Mouse (Mus musculus): Measurements from ENCODE around the gene Tspan31. TPM values are rescaled to one million over a fixed set of nuclear protein-coding genes. Genes with fewer than 3 reads are reported as not detected.

Gene Tspan31
- polyA plus RNA-seq, 1 experiment from 2014 or later = 99.5 TPM

GRCm38 (mm10) chr10:127059174-127059967 is 10.7 kb downstream of the Tspan31 start:
- WGBS = under 1% methylated on average over 19 of the region's 92 CpGs
- no peak overlapping the region for H3K27ac ChIP-seq (ENCODE audit: low read length)

GRCm38 (mm10) chr10:127058708-127059107 is 11.4 kb downstream of the Tspan31 start:
- Histone ChIP-seq H3K4me1 (ENCODE audit: insufficient read depth, low read depth, low read length) (peaks cover 3% of the 10 kb centered on the region; the same call in 1 of the 2 replicates), H3K27me3 (replicated peaks; ENCODE audit: insufficient read depth, low read length) (0 out of 2 replicates have a peak, but pooled peaks cover 7% of the 10 kb centered on the region), H3K36me3 (ENCODE audit: insufficient read depth, low read length) (no peaks in the 10 kb centered on the region), H3K27ac (ENCODE audit: low read length) (no peak overlapping the region), H3K9ac (replicated peaks; ENCODE audit: low read depth) (no peak overlapping the region), H3K9me3 (ENCODE audit: low read length) (no peaks in the 10 kb centered on the region), H3K4me3 (ENCODE audit: low read depth, low read length) (peak overlapping the region; percentile 70), H3K4me2 (replicated peaks; ENCODE audit: low read depth, low read length) (peak overlapping the region; percentile 100)
- DNase-seq (ENCODE audit: low spot score) (no peak), ATAC-seq (no peak)
- WGBS = 5% methylated on average over 8 of the region's 8 CpGs
- TF ChIP-seq CTCF (IDR thresholded peaks at IDR 0.05) (no peak), EP300 (IDR thresholded peaks at IDR 0.05) (no peak)

More at GRCm38 (mm10) chr10:127059174-127059967, 10.7 kb downstream of the Tspan31 start:
- H3K4me1 ChIP-seq (ENCODE audit: insufficient read depth, low read depth, low read length) = peaks cover 5% of the 10 kb centered on the region; the same call in 1 of the 2 replicates
- no peak for DNase-seq (ENCODE audit: low spot score)
- peak overlapping the region; percentile 39; the same call in 1 of the 2 replicates for H3K9ac ChIP-seq (replicated peaks; ENCODE audit: low read depth)
- H3K9me3 ChIP-seq (ENCODE audit: low read length) = no peaks in the 10 kb centered on the region
- H3K27me3 ChIP-seq (replicated peaks; ENCODE audit: insufficient read depth, low read length) = 0 out of 2 replicates have a peak, but pooled peaks cover 7% of the 10 kb centered on the region
- no peak for TF ChIP-seq CTCF (IDR thresholded peaks at IDR 0.05)
- no peak for TF ChIP-seq EP300 (IDR thresholded peaks at IDR 0.05)
- peak overlapping the region; percentile 70 for H3K4me3 ChIP-seq (ENCODE audit: low read depth, low read length)
- H3K36me3 ChIP-seq (ENCODE audit: insufficient read depth, low read length) = no peaks in the 10 kb centered on the region
- ATAC-seq = no peak
- peak overlapping the region; percentile 100 for H3K4me2 ChIP-seq (replicated peaks; ENCODE audit: low read depth, low read length)

GRCm38 (mm10) chr10:127058161-127058560 is 11.9 kb downstream of the Tspan31 start:
- peaks cover 3% of the 10 kb centered on the region; the same call in 1 of the 2 replicates for H3K4me1 ChIP-seq (ENCODE audit: insufficient read depth, low read depth, low read length)
- DNase-seq (ENCODE audit: low spot score) (peak; percentile 78), ATAC-seq (peak; percentile 24; the same call in 1 of the 2 replicates)
- WGBS = under 1% methylated on average over 9 of the region's 9 CpGs
- no peak overlapping the region for H3K27ac ChIP-seq (ENCODE audit: low read length)
- 0 out of 2 replicates have a peak overlapping the region, but pooled peaks have one; percentile 70 for H3K4me3 ChIP-seq (ENCODE audit: low read depth, low read length)
- no peak for TF ChIP-seq EP300 (IDR thresholded peaks at IDR 0.05)
- TF ChIP-seq CTCF (IDR thresholded peaks at IDR 0.05) = peak; percentile 94
- no peak overlapping the region for H3K9ac ChIP-seq (replicated peaks; ENCODE audit: low read depth)
- no peaks in the 10 kb centered on the region for H3K9me3 ChIP-seq (ENCODE audit: low read length)
- H3K36me3 ChIP-seq (ENCODE audit: insufficient read depth, low read length) = no peaks in the 10 kb centered on the region
- 0 out of 2 replicates have a peak, but pooled peaks cover 7% of the 10 kb centered on the region for H3K27me3 ChIP-seq (replicated peaks; ENCODE audit: insufficient read depth, low read length)
- peak overlapping the region; percentile 100 for H3K4me2 ChIP-seq (replicated peaks; ENCODE audit: low read depth, low read length)

- no peak for TF ChIP-seq CTCF (IDR thresholded peaks at IDR 0.05)
- no peaks in the 10 kb centered on the region for H3K36me3 ChIP-seq (ENCODE audit: insufficient read depth, low read length)
Observed at GRCm38 (mm10) chr10:127056490-127056889, 13.6 kb downstream of the Tspan31 start.

GRCm38 (mm10) chr10:127055406-127055805 is 14.7 kb downstream of the Tspan31 start:
- Histone ChIP-seq H3K9me3 (ENCODE audit: low read length) (no peaks in the 10 kb centered on the region), H3K4me3 (ENCODE audit: low read depth, low read length) (no peak overlapping the region), H3K4me1 (ENCODE audit: insufficient read depth, low read depth, low read length) (0 out of 2 replicates have a peak, but pooled peaks cover 3% of the 10 kb centered on the region), H3K27ac (ENCODE audit: low read length) (no peak overlapping the region), H3K27me3 (replicated peaks; ENCODE audit: insufficient read depth, low read length) (peaks cover 6% of the 10 kb centered on the region; the same call in 1 of the 2 replicates), H3K36me3 (ENCODE audit: insufficient read depth, low read length) (no peaks in the 10 kb centered on the region), H3K4me2 (replicated peaks; ENCODE audit: low read depth, low read length) (no peak overlapping the region), H3K9ac (replicated peaks; ENCODE audit: low read depth) (no peak overlapping the region)
- TF ChIP-seq EP300 (IDR thresholded peaks at IDR 0.05) (no peak), CTCF (IDR thresholded peaks at IDR 0.05) (no peak)
- DNase-seq (ENCODE audit: low spot score) = no peak
- ATAC-seq = no peak
- 88% methylated on average over 8 of the region's 8 CpGs for WGBS

More at GRCm38 (mm10) chr10:127056490-127056889, 13.6 kb downstream of the Tspan31 start:
- no peak overlapping the region for H3K27ac ChIP-seq (ENCODE audit: low read length)
- no peaks in the 10 kb centered on the region for H3K9me3 ChIP-seq (ENCODE audit: low read length)
- ATAC-seq (no peak), DNase-seq (ENCODE audit: low spot score) (no peak)
- 0 out of 2 replicates have a peak, but pooled peaks cover 7% of the 10 kb centered on the region for H3K27me3 ChIP-seq (replicated peaks; ENCODE audit: insufficient read depth, low read length)
- WGBS = 87% methylated on average over 20 of the region's 20 CpGs
- no peak overlapping the region for H3K4me2 ChIP-seq (replicated peaks; ENCODE audit: low read depth, low read length)
- no peak overlapping the region for H3K4me3 ChIP-seq (ENCODE audit: low read depth, low read length)
- H3K4me1 ChIP-seq (ENCODE audit: insufficient read depth, low read depth, low read length) = 0 out of 2 replicates have a peak, but pooled peaks cover 3% of the 10 kb centered on the region
- H3K9ac ChIP-seq (replicated peaks; ENCODE audit: low read depth) = no peak overlapping the region

GRCm38 (mm10) chr10:127054646-127055045 is 15.4 kb downstream of the Tspan31 start:
- Histone ChIP-seq H3K9me3 (ENCODE audit: low read length) (no peaks in the 10 kb centered on the region), H3K4me3 (ENCODE audit: low read depth, low read length) (no peak overlapping the region), H3K27me3 (replicated peaks; ENCODE audit: insufficient read depth, low read length) (peaks cover 9% of the 10 kb centered on the region), H3K4me1 (ENCODE audit: insufficient read depth, low read depth, low read length) (0 out of 2 replicates have a peak, but pooled peaks cover 3% of the 10 kb centered on the region), H3K9ac (replicated peaks; ENCODE audit: low read depth) (no peak overlapping the region), H3K4me2 (replicated peaks; ENCODE audit: low read depth, low read length) (no peak overlapping the region), H3K36me3 (ENCODE audit: insufficient read depth, low read length) (no peaks in the 10 kb centered on the region), H3K27ac (ENCODE audit: low read length) (no peak overlapping the region)
- DNase-seq (ENCODE audit: low spot score) = no peak
- WGBS = 55% methylated on average over 4 of the region's 4 CpGs
- TF ChIP-seq EP300 (IDR thresholded peaks at IDR 0.05) (no peak), CTCF (IDR thresholded peaks at IDR 0.05) (0 out of 2 replicates have a peak, but pooled peaks have one; percentile 14)
- ATAC-seq = no peak
